30 mouse cellular contexts compared by ENCODE assay signal in genomic region chr6:88215797-88216196, GRCm38 (mm10). TPM values are rescaled to one million over a fixed set of nuclear protein-coding genes. Genes with fewer than 3 reads are reported as not detected.
DNase-seq lines count a peak whose midpoint lies in the region; ATAC-seq and TF ChIP-seq lines count a peak whose summit lies in the region.
"Had no signal": no experiment of that assay in that cellular context is flagged by ENCODE, and none has a peak within 500 bp of the region (broad histone marks: within the 10 kb centered on the region; RNA-seq: fewer than 3 reads in every experiment).

No protein-coding gene starts in this region.

- no peak overlapping the region for H3K4me2 ChIP-seq in kidney, embryonic 14.5 days (replicated peaks; ENCODE audit: low read depth, low read length)
- H3K4me2 ChIP-seq: embryonic facial prominence, embryonic 13.5 days; forebrain, embryonic 12.5 days; forebrain, embryonic 15.5 days; heart, embryonic 12.5 days; heart, embryonic 15.5 days; hindbrain, embryonic 15.5 days had no signal

- H3K9ac ChIP-seq in kidney, embryonic 14.5 days (ENCODE audit: low read depth, low read length) = no peak overlapping the region
- H3K9ac ChIP-seq: embryonic facial prominence, embryonic 13.5 days; forebrain, embryonic 12.5 days; forebrain, embryonic 15.5 days; heart, embryonic 12.5 days; heart, embryonic 15.5 days; hindbrain, embryonic 15.5 days had no signal

- H3K9me3 ChIP-seq in kidney, embryonic 14.5 days (ENCODE audit: control insufficient read depth, low read length) = peaks cover 4% of the 10 kb centered on the region; the same call in 1 of the 2 replicates
- H3K9me3 ChIP-seq: forebrain, embryonic 12.5 days; heart, embryonic 15.5 days; hindbrain, embryonic 15.5 days had no signal

- H3K36me3 ChIP-seq in kidney, embryonic 14.5 days (ENCODE audit: control insufficient read depth, insufficient read depth, low read length) = no peaks in the 10 kb centered on the region
- no peaks in the 10 kb centered on the region for H3K36me3 ChIP-seq in testis, adult 2 months (ENCODE audit: control insufficient read depth, insufficient read depth, low read length)
- H3K36me3 ChIP-seq: embryonic facial prominence, embryonic 13.5 days; forebrain, embryonic 12.5 days; forebrain, embryonic 15.5 days; G1E; heart, embryonic 12.5 days; heart, embryonic 15.5 days; hindbrain, embryonic 15.5 days had no signal

- ATAC-seq in kidney, embryonic 14.5 days (ENCODE audit: low FRiP score, low TSS enrichment) = 0 out of 2 replicates have a peak, but pooled peaks have one; percentile 33
- ATAC-seq: CD4-positive, CD25-positive, alpha-beta regulatory T cell, adult 4 months; forebrain, embryonic 15.5 days had no signal

- H3K4me3 ChIP-seq in kidney, embryonic 14.5 days (ENCODE audit: low read length) = no peak overlapping the region
- peak overlapping the region; percentile 84 for H3K4me3 ChIP-seq in testis, adult 2 months (ENCODE audit: control insufficient read depth, low read depth, low read length)
- H3K4me3 ChIP-seq: embryonic facial prominence, embryonic 13.5 days; erythroblast, embryonic 14.5 days; forebrain, embryonic 12.5 days; forebrain, embryonic 15.5 days; heart, embryonic 12.5 days; heart, embryonic 15.5 days; hindbrain, embryonic 15.5 days had no signal

- no peak for TF ChIP-seq CTCF in testis, adult 2 months (IDR thresholded peaks at IDR 0.05; ENCODE audit: control insufficient read depth, insufficient read depth, insufficient replicate concordance, low read depth, low read length)

- TF ChIP-seq POLR2A in testis, adult 2 months (IDR thresholded peaks at IDR 0.05; ENCODE audit: control insufficient read depth, low read depth, low read length) = no peak

- H3K27me3 ChIP-seq in kidney, embryonic 14.5 days (ENCODE audit: control insufficient read depth, insufficient read depth, low read length) = no peaks in the 10 kb centered on the region
- no peaks in the 10 kb centered on the region for H3K27me3 ChIP-seq in testis, adult 2 months (ENCODE audit: control insufficient read depth, insufficient read depth, low read length)
- H3K27me3 ChIP-seq: embryonic facial prominence, embryonic 13.5 days; forebrain, embryonic 15.5 days; hindbrain, embryonic 15.5 days; Patski had no signal

- 51% methylated on average over 6 of the region's 6 CpGs for WGBS in kidney, embryonic 14.5 days

- DNase-seq in kidney, postnatal 10 days = no peak
- DNase-seq in testis, postnatal 14 days (ENCODE audit: low spot score) = no peak
- DNase-seq in ZHBTc4 (ENCODE audit: low read depth, low spot score) = peak; percentile 76
- DNase-seq in adrenal gland, postnatal 10 days = no peak
- DNase-seq: adrenal gland, adult 2 months; adrenal gland, postnatal 25 days; cerebellum, adult 11-12 months; cerebellum, adult 8-10 months; cerebellum, postnatal 10 days; gastrocnemius, postnatal 25 days; heart, adult 18-20 months; heart, postnatal 10 days; heart, postnatal 36 days had no signal

- no peaks in the 10 kb centered on the region for H3K4me1 ChIP-seq in kidney, embryonic 14.5 days (ENCODE audit: control insufficient read depth, insufficient read depth, low read length)
- no peaks in the 10 kb centered on the region for H3K4me1 ChIP-seq in testis, adult 2 months (ENCODE audit: control insufficient read depth, insufficient read depth, low read length)
- H3K4me1 ChIP-seq: embryonic facial prominence, embryonic 13.5 days; forebrain, embryonic 15.5 days; heart, embryonic 12.5 days; heart, embryonic 15.5 days; hindbrain, embryonic 15.5 days had no signal

- H3K27ac ChIP-seq in kidney, embryonic 14.5 days (ENCODE audit: low read depth, low read length) = no peak overlapping the region
- peak overlapping the region; percentile 37 for H3K27ac ChIP-seq in testis, adult 2 months (ENCODE audit: control insufficient read depth, insufficient read depth, low read depth, low read length)
- H3K27ac ChIP-seq: embryonic facial prominence, embryonic 13.5 days; forebrain, embryonic 12.5 days; forebrain, embryonic 15.5 days; heart, embryonic 15.5 days; hindbrain, embryonic 15.5 days had no signal

RNA-seq across cellular contexts. Expression of gene Dnajb8, which starts 6.3 kb away (rescaled TPM):
- not detected in 2 replicates for polyA plus RNA-seq in kidney, embryonic 14.5 days (2014; fragmentation: Nextera tagmentation; extraction: Ambion mirVana)
- polyA plus RNA-seq in testis, adult 2 months (2012; rRNA removed) = 720 and 738 TPM in 2 replicates
- total RNA-seq in adrenal gland, postnatal 10 days (2021) = not detected
- total RNA-seq: adrenal gland, adult 2 months; adrenal gland, postnatal 25 days; gastrocnemius, adult 8-10 months; gastrocnemius, postnatal 25 days; heart, adult 18-20 months; heart, postnatal 10 days; heart, postnatal 36 days had no signal
- polyA plus RNA-seq: adrenal gland, adult 2 months; brain, embryonic 14.5 days; C2C12; CD4-positive, CD25-positive, alpha-beta regulatory T cell, adult 4 months; embryonic facial prominence, embryonic 13.5 days; erythroblast, embryonic 14.5 days; forebrain, embryonic 12.5 days; forebrain, embryonic 15.5 days; G1E; heart, embryonic 12.5 days; heart, embryonic 15.5 days; hindbrain, embryonic 11.5 days; hindbrain, embryonic 15.5 days; intestine, embryonic 14.5 days; Patski had no signal

RNA-seq across cellular contexts. Expression of gene Gata2, which starts 22.1 kb away (rescaled TPM):
- 27.2 and 44.6 TPM in 2 replicates for polyA plus RNA-seq in kidney, embryonic 14.5 days (2014; fragmentation: Nextera tagmentation; extraction: Ambion mirVana)
- polyA plus RNA-seq in testis, adult 2 months (2012; rRNA removed) = 44.7 and 54.1 TPM in 2 replicates
- 10 to 100 TPM; 26.3 to 33.2 TPM for total RNA-seq in adrenal gland, postnatal 10 days (2021)

Comparison
In these comparisons a context has a peak if more than half of its experiments do, and no peak if none do; other contexts are left out.
1. RNA of gene Dnajb8, which starts 6.3 kb away (polyA plus RNA-seq): 720 to 738 TPM in testis, adult 2 months; not detected in kidney, embryonic 14.5 days; every median in the first group is over 100 times any median in the second.